Mouse (Mus musculus) megakaryocyte, embryonic 14.5 days (primary cell): ENCODE measurements around the gene Flrt3. TPM values are rescaled to one million over a fixed set of nuclear protein-coding genes. Genes with fewer than 3 reads are reported as not detected.
A peak's percentile ranks its signal among the peaks of the same experiment; 100 is the strongest.

Experiments
- H3K27me3 ChIP-seq: replicated peaks from 2 replicates; pipeline ENCODE3; 2012; ENCODE audit warnings: inconsistent platforms
- H3K36me3 ChIP-seq: replicated peaks from 2 replicates; pipeline ENCODE3; 2012; ENCODE audit warnings: low read length, inconsistent platforms, mixed read lengths
- H3K4me1 ChIP-seq: 2 replicates; pipeline ENCODE4 v1.6.1; 2012; ENCODE audit warnings: inconsistent platforms
- H3K4me3 ChIP-seq: replicated peaks from 2 replicates; pipeline ENCODE3; 2012; ENCODE audit warnings: moderate library complexity, mild to moderate bottlenecking, inconsistent platforms
- H3K9me3 ChIP-seq: 2 replicates; pipeline ENCODE4 v1.6.1; 2012; ENCODE audit warnings: inconsistent platforms
- FLI1 ChIP-seq: IDR thresholded peaks from 2 replicates; pipeline ENCODE4 v1.6.1; 2012; ENCODE audit warnings: low read length, inconsistent platforms, mixed read lengths
- GATA1 ChIP-seq: IDR thresholded peaks from 3 replicates; pipeline ENCODE4 v1.6.1; 2012; ENCODE audit warnings: mixed read lengths, low read length, inconsistent platforms, borderline replicate concordance
- polyA plus RNA-seq: library from polyadenylated mRNA; stranded (reverse); fragments of >175 nt; gene quantifications from 2 replicates; pipeline ENCODE4 v1.2.3, GENCODE M21; 2012; ENCODE audit warnings: low replicate concordance; ENCODE audit not compliant: insufficient read depth

Gene Flrt3
- polyA plus RNA-seq, 1 experiment: not detected

DNA sequence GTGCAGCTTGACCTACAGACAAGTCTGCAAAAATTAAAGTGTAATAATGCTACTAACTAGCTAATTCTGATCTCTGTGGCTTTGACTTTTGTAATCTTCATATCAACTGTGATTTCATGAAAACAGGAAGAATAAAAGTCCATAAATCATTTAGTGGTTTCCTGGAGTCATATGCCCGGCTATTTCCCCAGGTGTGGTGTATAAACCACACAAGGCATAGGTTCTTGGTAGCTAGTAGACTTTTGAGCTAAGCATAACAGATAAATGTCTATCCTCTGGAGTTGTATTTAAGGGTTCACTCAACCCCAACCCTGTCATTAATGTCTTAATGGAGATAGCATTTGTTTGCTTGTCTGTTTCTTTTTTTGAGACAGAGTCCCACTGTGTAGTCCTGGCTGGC is 20.1 kb upstream of the Flrt3 start:
- peaks cover 8% of the 10 kb centered on the region; the same call in 1 of the 2 replicates for H3K9me3 ChIP-seq
- no peak for TF ChIP-seq GATA1
- TF ChIP-seq FLI1: no peak
- H3K27me3 ChIP-seq: no peaks in the 10 kb centered on the region
- H3K36me3 ChIP-seq: no peaks in the 10 kb centered on the region
- no peak overlapping the region for H3K4me3 ChIP-seq
- H3K4me1 ChIP-seq: no peaks in the 10 kb centered on the region

DNA sequence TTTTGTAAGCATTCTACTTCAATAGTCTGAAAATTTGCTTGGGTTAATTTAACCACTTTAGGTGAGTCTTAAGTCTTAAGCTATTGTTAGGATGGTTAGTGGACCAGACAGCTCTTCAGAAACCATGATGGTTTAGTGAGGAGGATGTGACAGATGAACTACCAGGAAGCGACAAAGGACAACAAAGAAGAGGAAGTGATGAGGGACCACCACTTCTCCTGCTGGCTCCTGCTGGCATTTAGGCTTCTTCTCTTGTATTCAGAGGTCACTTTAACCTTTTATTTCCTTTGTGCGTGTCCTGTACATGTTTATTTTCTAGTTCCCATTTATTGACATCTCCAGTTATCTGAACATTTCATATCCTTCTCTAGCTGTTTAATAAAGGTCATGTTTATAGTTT is 19.6 kb upstream of the Flrt3 start:
- TF ChIP-seq GATA1 (no peak), FLI1 (no peak)
- Histone ChIP-seq H3K27me3 (no peaks in the 10 kb centered on the region), H3K4me1 (no peaks in the 10 kb centered on the region), H3K9me3 (peaks cover 8% of the 10 kb centered on the region; the same call in 1 of the 2 replicates), H3K4me3 (no peak overlapping the region), H3K36me3 (no peaks in the 10 kb centered on the region)

DNA sequence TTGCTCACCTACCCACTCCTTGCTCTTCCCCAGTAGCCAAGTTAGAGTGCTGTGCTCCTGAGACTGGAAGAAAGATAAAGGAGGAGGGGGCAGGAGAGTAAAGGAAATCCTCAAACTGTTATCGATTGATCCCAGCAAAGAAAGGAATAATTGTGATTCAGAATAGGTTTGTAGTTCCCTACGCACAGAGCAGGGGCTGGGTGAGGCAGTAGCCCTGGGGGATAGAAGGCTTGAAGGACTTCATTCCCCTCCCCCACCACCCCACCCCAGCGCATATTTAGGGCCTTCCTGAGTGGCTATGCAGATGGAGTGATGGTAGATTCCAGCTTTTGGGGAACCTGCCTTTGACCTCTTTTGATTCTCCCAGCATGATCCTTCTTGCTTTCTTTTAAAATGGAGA is 5.5 kb upstream of the Flrt3 start:
- Histone ChIP-seq H3K27me3 (no peaks in the 10 kb centered on the region), H3K4me3 (no peak overlapping the region), H3K9me3 (no peaks in the 10 kb centered on the region), H3K4me1 (no peaks in the 10 kb centered on the region), H3K36me3 (no peaks in the 10 kb centered on the region)
- no peak for TF ChIP-seq GATA1
- no peak for TF ChIP-seq FLI1

DNA sequence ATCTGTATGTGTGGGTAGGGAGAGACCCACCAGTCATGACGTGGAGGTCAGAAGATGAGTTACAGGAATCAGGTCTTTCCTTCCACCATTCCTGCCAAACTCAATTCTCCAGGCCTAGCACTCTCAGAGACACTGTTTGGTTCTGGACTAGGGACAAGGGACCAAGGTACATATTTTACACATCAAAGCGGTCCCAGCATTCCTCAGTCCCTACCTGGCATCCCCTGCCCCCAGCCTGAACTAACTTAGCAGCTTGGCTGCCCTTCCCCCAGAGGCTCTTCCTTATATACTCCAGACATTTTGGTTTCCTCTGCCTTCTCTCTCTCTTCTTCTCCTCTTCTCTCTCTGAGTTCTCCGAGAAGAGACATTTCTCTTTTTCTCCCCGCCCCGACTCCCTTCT is 2.2 kb upstream of the Flrt3 start:
- Histone ChIP-seq H3K27me3 (peaks cover 14% of the 10 kb centered on the region), H3K36me3 (no peaks in the 10 kb centered on the region), H3K4me1 (peaks cover 14% of the 10 kb centered on the region), H3K9me3 (no peaks in the 10 kb centered on the region), H3K4me3 (no peak overlapping the region)
- TF ChIP-seq FLI1 (no peak), GATA1 (no peak)

DNA sequence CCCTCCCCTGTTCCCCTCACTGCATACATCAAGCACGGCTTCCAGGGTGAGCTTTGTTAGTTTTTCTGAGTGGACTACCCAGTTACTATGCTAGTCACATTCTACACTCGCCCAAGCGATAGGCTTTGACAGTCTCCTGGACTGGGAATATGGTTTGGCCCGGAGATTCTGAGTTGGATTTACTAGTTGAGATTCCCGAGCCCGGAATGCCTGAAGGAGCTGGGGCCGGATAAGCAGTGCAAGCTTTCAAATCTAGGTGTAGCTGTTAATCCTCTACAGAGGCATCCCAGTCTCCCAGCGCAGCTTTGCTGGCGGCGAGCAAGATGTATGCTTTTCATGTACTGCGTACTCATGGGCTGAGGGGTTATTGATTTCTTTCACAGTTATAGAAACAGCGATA is 812 bp downstream of the Flrt3 start:
- Histone ChIP-seq H3K27me3 (peaks cover 18% of the 10 kb centered on the region), H3K9me3 (no peaks in the 10 kb centered on the region), H3K4me1 (peaks cover 14% of the 10 kb centered on the region), H3K4me3 (peak overlapping the region; percentile 89), H3K36me3 (no peaks in the 10 kb centered on the region)
- TF ChIP-seq FLI1: no peak
- TF ChIP-seq GATA1: no peak

DNA sequence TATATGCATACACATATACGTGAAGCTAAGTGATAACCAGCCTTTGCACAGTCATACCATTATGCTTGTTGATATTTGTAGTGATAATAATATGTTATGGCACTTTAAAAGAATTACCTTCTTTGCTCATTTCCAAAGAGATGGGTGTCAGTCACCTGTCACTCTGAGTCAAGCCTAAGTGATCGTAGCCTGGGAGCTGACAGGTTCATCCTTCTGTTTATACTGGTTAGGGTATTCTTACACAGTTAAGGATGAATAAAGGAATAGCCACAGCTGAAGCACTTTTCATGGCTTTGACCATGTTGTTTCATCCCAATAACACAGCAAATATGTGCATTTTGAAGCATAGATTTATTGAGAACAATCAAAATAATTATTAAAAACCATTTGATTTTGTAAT is 1.5 kb downstream of the Flrt3 start:
- H3K9me3 ChIP-seq: no peaks in the 10 kb centered on the region
- H3K4me1 ChIP-seq: peaks cover 14% of the 10 kb centered on the region
- TF ChIP-seq GATA1: no peak
- no peak for TF ChIP-seq FLI1
- no peaks in the 10 kb centered on the region for H3K36me3 ChIP-seq
- H3K27me3 ChIP-seq: peaks cover 18% of the 10 kb centered on the region
- H3K4me3 ChIP-seq: no peak overlapping the region

DNA sequence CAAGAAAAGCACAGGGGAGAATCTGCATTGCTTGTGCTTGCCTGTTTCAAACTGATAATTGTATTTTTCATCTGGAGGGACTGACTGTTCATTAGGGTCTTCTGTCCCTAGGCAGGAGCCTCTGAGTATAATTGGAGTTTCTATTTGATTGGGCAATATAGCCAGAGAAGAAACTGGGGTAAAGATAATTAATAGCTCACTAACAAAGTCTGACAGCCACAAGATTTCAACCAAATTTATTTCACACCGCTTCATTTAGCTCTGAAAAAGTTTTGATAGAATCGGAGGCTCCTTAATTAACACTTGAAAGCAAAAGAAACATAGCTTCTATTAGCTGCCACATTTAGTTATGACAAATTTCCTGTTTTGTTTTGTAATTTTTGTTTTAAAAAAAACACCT is 2.2 kb downstream of the Flrt3 start:
- peaks cover 14% of the 10 kb centered on the region for H3K4me1 ChIP-seq
- H3K27me3 ChIP-seq: peaks cover 18% of the 10 kb centered on the region
- TF ChIP-seq GATA1 (no peak), FLI1 (no peak)
- no peak overlapping the region for H3K4me3 ChIP-seq
- H3K36me3 ChIP-seq: no peaks in the 10 kb centered on the region
- no peaks in the 10 kb centered on the region for H3K9me3 ChIP-seq

DNA sequence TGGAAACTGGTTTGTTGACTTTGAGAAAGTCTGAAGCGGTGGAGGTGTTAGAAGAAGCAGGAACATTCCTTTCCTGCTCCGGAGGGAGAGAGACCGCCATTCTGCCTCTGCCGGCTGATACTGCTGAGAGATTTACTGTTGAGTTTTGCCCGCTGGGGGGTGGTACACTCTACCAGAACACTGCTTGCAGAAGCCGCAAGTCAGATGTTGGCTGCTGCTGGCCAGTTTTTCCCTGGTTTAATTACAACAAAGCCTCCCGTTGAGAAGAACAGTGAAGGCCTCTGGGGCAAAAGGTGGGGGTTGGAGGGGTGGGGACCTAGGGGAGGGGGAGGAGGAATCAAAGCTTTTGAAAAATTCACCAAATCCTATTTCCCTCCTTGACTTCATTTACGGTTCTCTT is 3.0 kb downstream of the Flrt3 start:
- Histone ChIP-seq H3K4me3 (no peak overlapping the region), H3K4me1 (peaks cover 14% of the 10 kb centered on the region), H3K36me3 (no peaks in the 10 kb centered on the region), H3K9me3 (no peaks in the 10 kb centered on the region), H3K27me3 (peaks cover 18% of the 10 kb centered on the region)
- TF ChIP-seq GATA1 (no peak), FLI1 (no peak)

DNA sequence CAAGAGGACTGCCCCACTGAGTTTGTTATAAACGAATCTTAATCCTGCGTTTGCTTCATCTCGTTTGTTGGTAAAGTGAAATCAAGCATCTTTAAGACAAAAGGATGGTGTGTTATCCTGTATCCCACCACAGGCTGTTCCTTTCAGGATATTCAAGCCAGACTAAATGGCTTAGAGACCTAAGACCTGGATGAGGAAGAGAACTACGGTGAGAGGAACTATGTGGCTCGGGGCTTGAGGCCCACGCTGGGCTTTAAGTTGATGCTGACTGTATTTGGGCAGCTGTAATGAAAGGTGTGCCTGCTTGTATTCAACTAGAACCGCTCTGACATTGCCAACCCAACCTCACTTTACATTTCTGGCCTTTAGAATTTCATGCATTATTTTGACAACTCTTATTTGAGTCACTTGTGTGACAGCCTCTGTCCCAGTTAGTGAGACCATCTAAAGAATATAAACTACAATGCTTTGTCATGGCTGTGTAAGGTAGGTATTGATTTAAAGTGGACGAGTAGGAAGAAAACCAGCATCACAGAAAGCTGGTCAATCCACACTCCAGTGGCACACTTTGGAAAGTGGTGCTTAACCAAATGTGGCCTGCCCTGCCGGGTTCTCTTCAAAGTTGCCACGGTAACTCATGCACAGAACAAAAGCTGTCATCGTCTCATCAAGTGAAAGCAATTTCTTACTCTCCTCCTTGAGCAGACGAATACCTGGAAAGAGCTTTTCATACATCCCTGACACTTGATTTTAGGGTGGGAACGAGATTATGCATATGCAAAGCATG is 3.8 kb downstream of the Flrt3 start:
- peaks cover 14% of the 10 kb centered on the region for H3K4me1 ChIP-seq
- H3K9me3 ChIP-seq: no peaks in the 10 kb centered on the region
- H3K4me3 ChIP-seq: no peak overlapping the region
- TF ChIP-seq GATA1: no peak
- no peak for TF ChIP-seq FLI1
- peaks cover 18% of the 10 kb centered on the region for H3K27me3 ChIP-seq
- no peaks in the 10 kb centered on the region for H3K36me3 ChIP-seq

DNA sequence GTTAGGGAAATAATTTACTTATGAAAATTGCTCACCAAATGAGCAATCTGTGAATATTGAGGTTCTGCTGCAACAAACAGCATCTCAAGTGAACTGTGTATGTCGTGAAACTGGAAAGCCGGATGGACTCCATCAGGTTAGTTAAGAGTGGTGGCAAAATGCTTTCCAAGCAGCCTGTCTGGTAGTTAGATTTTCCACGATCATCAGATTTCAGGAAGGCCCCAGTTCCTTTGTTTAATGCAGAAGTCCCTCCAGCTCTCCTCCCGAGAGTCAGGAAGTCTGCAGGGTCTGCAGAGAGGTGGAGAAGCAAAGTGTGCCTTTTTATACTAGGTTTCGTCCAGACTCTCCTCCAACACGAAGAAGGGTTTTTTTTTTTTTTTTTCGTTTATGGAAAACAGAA is 4.4 kb downstream of the Flrt3 start:
- Histone ChIP-seq H3K9me3 (no peaks in the 10 kb centered on the region), H3K4me1 (peaks cover 14% of the 10 kb centered on the region), H3K27me3 (peaks cover 18% of the 10 kb centered on the region), H3K4me3 (no peak overlapping the region), H3K36me3 (no peaks in the 10 kb centered on the region)
- TF ChIP-seq GATA1 (no peak), FLI1 (no peak)

DNA sequence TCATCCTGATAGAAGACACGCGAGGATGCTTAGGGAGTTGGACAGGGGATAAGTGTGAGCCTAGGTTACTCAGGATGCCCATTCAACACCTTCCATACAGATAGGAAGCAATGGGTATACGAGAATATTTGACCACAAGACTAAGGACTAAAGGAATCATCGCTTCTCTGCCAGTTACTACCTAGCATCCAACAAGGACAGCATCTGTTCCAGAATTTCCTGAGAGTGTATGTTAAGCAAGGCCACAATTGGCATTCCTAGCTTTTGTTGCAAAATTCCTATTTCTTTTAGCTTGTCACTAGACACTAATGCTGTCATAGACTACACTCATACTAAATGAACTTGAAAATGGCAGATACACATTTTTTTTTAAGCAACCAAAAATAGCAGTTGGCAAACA is 6.9 kb downstream of the Flrt3 start:
- Histone ChIP-seq H3K9me3 (no peaks in the 10 kb centered on the region; the same call in 1 of the 2 replicates), H3K4me1 (no peaks in the 10 kb centered on the region), H3K27me3 (peaks cover 4% of the 10 kb centered on the region), H3K4me3 (no peak overlapping the region), H3K36me3 (no peaks in the 10 kb centered on the region)
- TF ChIP-seq GATA1 (no peak), FLI1 (no peak)
